Mouse (Mus musculus) liver, adult 2 months (tissue): ENCODE data around the gene Irf3.

Experiments
- CTCF ChIP-seq: fragments of 200-500 bp; IDR thresholded peaks from 2 replicates; pipeline ENCODE4 v1.5.1; 2011; ENCODE audit warnings: low read depth, low read length, control low read depth
- POLR2A ChIP-seq: fragments of 200-500 bp; IDR thresholded peaks from 2 replicates; pipeline ENCODE4 v1.6.1; 2011; ENCODE audit warnings: low read length, control low read depth; ENCODE audit not compliant: insufficient read depth; ENCODE audit errors: extremely low read depth

DNA sequence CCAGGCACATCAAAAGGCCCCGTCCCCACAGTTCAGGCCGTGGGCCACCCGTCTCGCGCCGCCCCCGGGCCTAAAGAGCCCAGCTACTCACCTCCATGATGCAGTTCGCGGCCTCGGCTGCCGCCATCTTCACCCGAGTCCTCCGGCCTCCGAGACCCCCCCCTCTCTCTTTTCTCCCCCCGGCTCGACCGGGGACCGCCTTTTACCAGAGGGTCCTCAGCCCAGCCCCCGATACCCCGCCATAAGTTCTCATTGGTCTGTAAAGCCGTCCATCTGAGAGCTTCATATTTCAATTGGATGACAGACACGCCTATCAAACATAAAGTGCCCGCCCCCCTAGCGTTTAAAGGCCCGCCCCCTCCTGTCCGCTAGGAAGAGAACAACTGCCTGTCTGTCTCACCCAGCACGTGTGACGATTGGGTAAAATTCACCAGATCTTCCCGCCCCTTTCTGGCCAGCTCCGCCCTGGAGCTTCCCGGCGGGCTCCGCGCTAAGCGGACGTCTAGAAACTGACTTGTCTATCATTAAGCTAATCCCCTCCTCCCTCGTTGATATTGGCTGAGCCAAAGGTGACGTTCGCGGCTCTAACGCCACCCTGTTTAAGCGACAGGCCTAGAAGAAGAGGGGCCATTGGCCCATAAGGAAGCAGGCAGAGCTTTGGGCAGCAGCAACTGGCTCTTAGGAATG, 11.1 kb upstream of the Irf3 start, which contains the start of gene Prmt1:
- TF ChIP-seq CTCF = no peak
- TF ChIP-seq POLR2A = peak; percentile 21; the same call in 1 of the 2 replicates
